Mouse (Mus musculus) spleen, postnatal 36 days (tissue): Measurements from ENCODE around the gene Plk5.

Source experiments
- DNase-seq, 2 experiments: peaks; one replicate each; pipeline ENCODE4 v3.0.0; 2022; ENCODE audit warnings: low spot score in 2 of 2, mixed read lengths in 1 of 2

Plk5 gene

DNA sequence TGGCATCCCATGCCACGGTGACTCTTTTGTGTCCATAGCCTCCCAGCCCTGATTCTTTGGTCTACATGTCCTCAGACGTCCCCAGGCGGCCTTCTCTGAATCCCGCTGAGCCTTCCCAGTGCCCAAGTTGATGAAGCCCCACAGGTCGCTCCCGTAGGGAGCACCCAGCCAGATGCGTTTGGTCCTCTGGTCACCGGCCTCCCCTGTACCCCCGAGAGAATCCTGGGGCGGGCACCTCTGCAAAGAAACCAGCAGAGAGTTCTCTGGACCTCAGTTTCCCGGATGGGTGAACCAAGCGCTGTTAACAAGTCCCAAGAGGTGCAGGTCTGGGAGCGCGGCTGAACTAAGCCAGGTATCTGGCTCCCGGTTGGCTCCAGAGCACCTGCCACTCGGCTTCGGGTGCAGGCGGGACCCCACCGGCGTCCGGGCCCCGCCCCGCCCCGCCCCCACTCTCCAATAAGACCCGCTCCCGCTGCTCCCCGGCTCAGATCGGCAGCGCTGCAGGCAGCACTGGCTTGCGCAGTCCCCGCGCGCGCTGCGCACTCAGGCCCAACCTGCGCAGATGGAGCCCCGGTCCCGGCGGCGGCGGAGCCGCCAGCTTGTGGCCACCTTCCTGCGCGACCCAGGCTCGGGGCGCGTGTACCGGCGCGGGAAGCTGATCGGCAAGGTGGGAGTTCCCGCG, at the start of gene Plk5:
Plk5 (plus strand) TSS at position 459 of the 682 bp plus-strand sequence.
- no peak for DNase-seq

DNA sequence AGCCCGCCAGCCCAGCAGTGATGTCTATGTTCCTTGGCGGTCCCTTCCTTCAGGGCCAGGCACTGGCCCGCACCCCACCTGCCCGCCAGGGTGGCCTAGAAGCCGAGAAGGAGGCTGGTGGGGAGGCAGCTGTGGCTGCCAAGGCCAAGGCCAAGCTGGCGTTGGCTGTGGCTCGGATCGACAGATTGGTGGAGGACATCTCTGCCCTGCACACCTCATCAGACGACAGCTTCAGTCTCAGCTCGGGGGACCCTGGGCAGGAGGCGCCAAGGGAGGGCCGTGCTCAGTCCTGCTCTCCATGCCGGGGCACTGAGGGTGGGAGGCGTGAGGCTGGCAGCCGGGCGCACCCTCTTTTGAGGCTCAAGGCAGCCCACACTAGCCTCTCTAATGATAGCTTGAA, 44.7 kb upstream of the Plk5 start:
- DNase-seq = no peak

DNA sequence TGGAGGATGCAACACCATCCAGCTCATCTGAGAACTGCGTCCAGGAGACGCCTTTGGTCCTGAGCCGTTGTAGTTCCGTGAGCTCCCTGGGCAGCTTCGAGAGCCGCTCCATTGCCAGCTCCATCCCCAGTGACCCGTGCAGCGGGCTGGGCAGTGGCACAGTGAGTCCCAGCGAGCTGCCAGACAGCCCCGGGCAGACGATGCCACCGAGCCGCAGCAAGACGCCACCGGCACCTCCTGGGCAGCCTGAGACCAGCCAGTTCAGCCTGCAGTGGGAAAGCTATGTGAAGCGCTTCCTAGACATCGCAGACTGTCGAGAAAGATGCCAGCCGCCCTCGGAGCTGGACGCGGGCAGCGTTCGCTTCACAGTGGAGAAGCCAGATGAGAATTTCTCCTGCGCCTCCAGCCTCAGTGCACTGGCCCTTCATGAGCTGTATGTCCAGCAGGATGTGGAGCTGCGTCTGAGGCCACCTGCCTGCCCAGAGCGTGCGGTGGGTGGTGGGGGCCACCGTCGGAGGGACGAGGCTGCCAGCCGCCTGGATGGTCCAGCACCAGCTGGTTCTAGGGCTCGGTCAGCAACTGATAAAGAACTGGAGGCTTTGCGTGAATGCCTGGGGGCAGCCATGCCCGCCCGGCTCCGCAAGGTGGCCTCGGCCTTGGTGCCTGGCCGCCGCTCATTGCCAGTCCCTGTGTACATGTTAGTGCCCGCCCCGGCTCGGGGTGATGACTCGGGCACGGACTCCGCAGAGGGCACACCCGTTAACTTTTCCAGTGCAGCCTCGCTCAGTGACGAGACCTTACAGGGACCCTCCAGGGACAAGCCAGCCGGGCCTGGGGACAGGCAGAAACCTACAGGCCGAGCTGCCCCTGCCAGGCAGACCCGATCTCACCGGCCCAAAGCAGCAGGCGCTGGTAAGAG, 43.4 kb upstream of the Plk5 start:
- no peak for DNase-seq

DNA sequence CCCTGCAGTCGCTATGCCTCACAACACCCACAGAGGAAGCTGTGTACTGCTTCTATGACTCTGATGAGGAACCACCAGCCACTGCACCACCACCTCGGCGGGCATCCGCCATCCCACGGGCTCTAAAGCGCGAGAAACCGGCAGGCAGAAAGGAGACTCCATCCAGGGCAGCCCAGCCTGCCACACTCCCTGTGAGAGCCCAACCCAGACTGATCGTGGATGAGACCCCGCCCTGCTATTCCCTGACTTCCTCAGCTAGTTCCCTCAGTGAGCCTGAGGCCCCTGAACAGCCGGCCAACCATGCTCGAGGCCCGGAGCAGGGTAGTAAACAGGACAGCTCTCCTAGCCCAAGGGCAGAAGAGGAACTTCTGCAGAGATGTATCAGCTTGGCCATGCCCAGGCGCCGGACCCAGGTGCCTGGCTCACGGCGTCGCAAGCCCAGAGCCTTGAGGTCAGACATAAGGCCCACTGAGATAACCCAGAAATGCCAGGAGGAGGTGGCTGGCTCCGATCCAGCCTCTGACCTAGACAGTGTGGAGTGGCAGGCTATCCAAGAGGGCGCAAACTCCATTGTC, 42.5 kb upstream of the Plk5 start:
- DNase-seq = peak; percentile 70 to 71

DNA sequence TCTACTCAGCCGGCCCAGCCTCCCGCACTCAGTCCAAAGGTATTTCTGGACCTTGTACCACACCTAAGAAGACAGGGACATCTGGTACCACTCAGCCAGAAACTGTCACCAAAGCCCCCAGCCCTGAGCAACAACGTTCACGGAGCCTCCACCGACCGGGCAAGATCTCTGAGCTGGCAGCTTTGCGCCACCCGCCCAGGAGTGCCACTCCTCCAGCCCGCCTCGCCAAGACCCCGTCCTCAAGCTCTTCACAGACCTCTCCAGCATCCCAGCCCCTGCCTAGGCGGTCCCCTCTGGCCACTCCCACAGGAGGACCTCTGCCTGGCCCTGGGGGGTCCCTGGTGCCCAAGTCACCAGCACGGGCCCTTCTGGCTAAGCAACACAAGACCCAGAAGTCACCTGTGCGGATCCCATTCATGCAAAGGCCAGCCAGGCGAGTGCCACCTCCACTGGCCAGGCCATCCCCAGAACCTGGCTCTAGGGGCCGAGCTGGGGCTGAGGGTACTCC, 41.7 kb upstream of the Plk5 start:
- DNase-seq = no peak

DNA sequence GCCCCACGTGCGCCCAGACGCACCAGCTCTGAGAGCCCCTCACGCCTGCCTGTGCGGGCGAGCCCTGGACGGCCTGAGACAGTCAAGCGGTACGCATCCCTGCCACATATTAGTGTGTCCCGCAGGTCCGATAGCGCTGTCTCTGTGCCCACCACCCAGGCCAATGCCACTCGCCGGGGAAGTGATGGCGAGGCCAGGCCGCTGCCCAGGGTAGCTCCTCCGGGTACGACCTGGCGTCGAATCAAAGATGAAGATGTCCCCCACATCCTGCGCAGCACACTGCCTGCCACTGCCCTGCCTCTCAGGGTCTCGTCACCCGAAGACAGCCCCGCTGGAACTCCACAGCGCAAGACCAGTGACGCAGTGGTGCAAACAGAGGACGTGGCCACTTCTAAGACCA, 40.9 kb upstream of the Plk5 start:
- DNase-seq = no peak

DNA sequence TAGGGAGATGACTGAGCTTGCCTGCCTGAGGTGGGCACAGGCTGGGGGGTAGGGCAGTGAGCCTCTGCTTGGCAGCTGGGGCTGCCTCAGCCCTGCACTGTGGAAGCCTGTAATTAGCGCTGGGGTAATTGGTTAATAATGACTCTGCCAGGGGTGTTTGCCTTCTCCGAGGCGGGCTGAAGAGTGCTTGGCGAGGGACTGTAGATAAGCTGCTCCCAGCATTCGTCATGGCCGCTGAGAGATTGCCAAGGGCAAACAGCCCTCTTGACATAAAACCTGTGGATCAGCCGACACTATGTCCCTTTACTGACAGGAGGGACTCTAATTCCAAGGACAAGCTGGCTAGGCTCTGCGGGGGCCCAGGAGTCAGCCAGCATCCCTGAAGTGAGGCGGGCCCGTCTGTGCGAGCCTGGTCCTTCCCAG, 39.9 kb upstream of the Plk5 start:
- DNase-seq = no peak

DNA sequence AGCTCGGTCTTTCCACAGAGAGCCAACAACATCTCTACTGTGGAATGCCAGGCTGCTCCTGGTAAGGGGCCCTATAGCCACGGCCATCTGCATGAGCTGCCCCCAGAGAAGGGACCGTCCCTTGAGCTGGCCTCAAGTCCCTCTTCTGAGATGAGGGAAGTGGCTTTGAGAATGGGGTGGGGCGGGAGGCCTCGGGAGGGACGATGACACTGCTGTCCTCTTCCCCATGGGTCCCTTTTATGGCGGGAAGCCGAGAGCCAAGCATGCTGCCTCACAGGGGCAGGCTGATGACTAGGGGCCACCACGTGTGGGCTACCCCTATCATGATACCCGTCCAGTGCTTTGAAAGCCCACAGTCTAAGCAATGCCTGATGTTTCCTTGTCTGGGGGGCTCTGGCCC, 39.2 kb upstream of the Plk5 start:
- no peak for DNase-seq

DNA sequence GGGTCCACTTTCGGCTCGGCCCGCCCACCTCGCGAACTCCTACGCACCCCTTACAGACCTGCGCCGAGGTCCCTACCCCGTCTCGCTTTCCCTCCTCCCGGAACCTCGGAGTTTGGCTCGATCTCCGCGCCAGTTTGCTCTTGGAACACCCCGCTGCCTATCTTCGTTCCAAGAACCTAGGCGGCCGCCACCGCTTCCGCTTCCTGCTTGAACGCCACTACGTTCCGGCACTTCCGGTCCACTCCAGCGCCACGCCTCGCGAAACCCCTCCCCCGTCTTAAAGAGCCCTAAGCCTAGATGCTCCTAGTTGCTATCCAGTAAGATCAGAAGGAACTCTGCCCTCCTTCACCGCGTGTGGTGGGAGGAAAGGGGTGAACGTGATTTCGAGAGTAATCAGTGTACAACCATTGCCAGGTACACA, 35.9 kb upstream of the Plk5 start, which contains the start of gene 2310011J03Rik:
2310011J03Rik (minus strand) TSS at position 198 of the 421 bp plus-strand sequence.
- peak; percentile 90 to 93 for DNase-seq

DNA sequence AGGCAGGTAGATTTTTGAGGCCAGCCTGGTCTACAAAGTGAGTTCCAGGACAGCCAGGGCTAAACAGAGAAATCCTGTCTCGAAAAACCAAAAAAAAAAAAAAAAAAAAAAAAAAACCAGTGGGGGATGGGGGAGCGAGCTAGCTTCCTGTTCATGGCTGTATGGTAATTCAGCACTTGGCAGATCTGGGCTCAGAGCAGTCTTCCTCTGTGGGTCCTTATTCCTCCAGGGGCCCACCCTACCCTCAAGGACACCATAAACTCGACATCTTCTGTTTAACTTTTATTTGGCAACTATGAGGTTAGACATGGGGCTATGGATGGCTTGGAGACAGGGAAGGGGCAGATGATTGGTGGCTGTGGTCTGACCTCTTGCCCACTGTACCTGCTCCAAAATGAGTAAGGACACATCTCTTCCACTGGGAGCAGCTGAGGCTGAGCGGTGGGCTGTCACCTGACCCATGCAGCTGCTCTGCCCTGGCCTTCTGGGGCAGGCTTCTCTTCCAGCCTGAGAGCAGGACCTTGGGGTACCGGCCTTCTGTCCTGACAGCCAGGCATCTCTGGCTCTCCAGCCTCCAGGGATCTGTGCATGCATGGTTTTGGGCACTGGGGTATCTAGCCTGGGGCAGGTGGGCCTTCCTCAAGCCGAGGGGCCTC, 35.1 kb upstream of the Plk5 start:
- DNase-seq = no peak

DNA sequence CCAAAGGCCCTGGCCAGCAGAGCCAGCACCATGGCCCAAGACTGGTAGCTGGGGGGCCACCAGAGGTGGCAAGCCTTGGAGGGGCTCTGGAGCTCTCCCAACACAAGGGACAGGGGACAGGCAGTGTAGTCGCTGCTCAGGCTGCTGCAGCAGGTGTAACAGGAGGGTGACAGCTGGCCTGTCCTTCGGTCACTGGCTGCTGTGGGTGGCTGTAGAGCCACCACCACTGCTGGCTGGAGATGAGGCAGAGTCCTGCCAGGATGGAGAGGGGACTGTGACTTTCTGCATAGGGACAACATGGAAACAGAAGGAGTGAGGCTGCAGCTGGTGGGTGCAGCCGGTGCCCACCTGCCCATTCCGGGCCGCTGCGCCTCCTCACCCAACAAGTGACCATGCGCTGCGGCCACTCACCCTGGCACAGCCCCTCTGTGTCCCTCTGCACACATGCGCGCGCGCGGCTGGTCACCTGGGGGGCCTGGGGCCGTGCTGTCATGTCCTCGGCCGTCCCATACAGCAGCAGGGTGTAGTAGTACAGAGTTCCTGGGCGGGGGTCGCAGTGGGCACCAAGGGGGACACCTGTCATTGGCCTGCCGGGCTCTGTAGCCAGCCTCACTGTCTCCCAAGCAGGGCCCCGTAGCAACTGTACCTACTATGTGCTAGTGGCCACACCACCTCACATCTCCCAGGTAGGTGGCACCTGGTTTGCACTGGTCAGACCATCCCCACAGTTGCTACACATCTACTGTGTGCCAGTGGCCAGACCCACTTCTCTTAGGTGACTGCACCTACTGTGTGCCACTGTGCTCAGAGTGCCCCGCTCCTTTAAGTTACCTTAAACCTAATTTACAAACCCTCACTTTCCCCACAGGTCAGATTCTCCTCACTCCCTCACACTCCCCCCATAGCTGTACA, 34.3 kb upstream of the Plk5 start:
- DNase-seq = no peak

DNA sequence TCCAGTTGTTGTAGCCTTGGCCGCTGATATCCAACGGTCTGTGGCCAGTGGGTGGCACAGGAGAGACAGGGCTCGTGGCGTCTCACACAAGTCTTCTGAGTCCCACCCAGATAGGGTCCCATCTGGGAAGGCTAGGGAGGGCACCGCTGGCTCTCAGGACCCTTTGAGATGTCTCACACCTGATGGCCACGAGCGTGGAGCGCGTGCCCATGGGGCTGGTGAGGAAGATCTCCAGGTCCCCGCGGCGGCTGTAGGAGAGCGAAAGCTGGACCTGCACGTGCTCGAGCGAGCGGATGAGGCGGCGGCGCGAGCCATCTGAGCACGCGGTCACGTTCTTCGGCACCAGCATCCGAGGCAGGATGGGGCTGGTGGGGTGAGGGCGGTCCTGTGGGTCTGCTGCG, 33.4 kb upstream of the Plk5 start:
- DNase-seq = peak in 1 of 2 experiments; percentile 40

DNA sequence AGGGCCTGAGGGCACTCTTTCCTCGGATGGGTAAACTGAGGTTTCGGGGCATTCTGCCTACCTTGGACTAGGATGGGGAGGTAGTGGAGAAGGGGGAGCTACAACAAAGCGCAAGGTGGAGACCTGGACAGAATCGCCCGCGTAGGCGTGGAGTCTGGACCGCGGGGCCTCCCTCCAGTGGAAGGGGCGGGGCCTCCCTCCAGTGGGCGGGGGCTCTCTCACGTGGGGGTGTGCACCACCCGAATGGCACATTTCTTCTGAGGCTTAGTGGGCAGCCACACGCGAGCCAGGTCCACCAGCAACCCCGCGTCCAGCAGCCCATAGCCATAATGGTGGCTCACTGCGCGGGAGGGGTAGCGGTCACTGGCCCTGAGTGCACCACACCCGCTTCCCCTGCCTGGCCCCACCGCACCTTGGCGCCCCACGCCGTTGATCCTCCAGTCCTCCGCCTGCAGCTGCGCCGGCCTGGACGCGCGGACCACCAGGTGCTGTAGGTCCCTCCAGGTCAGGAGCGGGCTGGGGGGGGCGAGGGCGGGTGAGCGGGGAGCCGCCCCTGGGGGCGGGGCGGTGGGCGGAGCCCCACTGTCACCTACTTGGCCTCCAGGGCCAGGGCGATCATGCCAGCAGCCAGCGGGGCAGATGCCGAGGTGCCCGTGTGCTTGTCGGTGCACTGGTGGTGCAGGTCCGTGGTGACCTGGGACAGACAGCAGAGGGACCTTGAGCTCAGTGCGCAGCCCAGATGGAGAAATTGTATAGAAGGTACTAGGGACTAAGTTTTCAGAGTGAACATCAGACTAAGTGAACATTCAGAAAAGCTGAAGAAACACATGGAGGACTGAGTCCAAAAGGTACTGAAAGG, 32.8 kb upstream of the Plk5 start:
- peak; percentile 69 to 74 for DNase-seq

DNA sequence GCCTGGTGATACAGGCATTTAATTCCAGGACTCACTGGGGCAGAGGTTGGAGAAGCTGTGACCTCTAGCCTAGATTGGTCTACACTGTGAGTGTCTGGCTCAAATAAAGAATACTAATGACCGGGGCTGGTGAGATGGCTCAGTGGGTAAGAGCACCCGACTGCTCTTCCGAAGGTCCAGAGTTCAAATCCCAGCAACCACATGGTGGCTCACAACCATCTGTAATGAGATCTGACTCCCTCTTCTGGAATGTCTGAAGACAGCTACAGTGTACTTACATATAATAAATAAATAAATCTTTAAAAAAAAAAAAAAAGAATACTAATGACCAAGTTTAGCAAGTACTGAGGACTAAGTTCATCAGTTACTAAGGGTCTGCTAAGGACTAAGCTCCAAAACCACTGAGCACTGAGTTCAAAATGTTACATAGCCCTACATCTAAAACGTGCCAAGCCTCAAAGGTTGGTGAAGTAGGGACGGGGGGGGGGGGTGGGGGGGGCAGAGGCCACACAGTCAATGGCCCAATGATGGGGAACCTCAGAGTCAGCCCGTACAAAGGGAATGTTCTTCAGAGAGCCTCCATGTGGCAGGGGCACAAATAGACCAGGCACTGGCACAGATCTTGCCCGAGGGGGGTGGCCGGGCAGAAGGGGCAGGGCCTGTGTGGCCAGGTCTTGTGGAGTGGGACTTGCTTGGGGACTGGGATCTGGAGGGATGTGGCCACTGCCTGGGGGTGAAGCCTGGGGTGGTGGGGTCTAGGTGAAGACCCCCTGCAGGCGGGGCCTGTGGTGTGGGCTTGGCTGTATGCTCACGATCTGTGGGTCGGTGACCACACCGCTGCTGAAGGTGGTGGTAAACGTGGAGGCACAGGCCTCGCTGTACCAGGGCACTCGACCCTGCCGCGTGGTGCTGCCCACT, 31.9 kb upstream of the Plk5 start:
- no peak for DNase-seq

DNA sequence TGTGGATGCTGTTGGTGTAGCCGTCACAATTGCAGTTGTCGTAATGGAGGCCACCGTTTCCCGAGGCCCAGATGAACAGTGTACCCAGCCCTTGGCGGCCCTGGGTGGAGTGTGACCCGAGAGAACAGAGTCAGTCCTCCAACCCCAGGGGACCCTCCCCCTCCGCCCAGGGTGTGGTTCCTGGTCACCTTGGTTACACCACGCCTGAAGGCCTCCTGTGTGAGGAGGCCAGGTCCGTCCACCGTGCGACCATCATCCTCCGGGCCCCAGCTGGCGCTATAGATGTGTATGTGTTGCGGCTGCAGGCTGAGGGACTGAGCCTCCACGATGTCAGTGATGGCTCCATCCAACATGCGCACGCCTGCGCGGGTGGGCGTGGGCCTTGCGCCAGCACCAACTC, 31.2 kb upstream of the Plk5 start:
- no peak for DNase-seq

DNA sequence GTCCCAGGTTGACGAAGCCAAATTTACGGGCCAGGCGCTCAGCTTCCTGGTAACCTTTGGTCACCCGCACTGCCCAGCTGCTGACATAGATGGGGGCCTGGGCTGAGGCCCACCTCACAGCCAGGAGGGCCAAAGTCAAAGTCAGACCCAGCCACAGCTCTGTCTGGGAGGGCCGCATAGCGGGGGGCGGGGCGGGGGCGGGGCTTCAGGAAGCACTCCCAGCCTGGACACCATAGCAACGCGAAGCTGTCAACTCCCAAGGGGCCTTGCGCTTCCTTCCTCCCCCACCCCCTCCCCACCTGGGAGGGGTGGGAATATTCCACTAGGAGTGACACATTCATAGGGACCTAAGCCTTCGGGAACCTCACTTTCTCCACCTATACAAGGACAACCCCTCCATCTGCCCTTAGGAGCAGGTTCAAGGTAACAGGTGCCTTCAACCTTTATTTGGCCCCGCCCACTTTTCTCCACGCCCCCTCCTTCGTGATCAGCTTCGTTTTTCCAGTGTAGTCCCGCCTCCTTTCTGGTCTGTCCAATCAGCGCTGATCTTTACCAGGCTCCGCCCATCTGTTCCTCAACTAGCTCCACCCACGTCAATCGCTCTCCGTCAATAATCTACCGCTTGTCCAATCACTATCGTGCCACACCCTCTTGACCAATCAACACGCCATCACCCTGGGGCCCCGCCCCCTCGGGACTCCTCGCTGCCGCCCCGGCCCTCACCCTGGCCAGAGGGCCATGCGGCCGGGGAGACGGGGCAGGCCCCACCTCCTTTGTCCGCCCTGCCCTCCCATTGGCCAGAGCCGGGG, 26.8 kb upstream of the Plk5 start, which contains the start of the genes Pcsk4 and Reep6:
Pcsk4 (minus strand) TSS at position 226 of the 809 bp plus-strand sequence.
Reep6 (plus strand) TSS at position 681 of the 809 bp plus-strand sequence.
- DNase-seq = peak; percentile 95 to 97

DNA sequence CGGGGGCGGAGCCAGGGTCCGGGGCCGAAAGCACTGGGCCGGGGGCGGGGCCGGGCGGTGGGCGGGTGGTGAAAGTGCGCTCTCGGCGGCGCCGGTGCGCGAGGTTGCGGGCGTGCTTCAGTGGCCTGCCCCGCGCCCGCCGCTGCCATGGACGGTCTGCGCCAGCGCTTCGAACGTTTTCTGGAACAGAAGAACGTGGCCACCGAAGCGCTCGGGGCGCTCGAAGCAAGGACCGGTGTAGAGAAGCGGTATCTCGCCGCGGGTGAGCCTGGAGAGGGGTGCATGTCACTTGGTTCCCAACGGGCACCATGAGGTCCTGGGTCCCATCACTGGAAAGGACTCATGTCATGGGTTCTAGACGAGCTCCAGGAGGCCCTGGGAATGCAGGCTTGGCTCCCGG, 26.2 kb upstream of the Plk5 start:
- DNase-seq = no peak

DNA sequence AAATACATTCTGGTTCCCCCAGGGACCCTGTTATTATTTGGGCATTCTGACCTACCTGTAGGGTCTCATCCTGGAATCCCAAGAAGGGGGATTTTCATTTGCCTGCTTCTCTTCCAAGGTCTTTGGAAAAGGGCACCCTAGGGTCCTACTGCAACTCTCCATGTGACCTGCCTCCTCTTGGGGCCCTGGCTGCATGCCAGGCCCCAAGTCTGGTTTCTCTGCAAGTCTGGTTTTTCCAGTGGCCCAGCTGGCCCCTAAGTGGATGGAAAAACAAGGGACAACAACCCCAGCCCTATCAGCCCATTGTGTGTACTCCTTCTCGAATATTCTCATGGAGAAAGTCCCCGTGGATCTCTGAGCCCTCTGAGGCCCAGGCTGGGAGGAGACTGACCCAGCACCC, 25.4 kb upstream of the Plk5 start:
- DNase-seq = no peak
